Mouse (Mus musculus) T-cell, adult 66 days (primary cell): ENCODE measurements around the gene Hoxc8. TPM values are rescaled to one million over a fixed set of nuclear protein-coding genes. Genes with fewer than 3 reads are reported as not detected.

Source experiments
- total RNA-seq, 2 experiments: library from RNA; stranded (reverse); gene quantifications; 3 replicates in 1 of 2; 4 replicates in 1 of 2; pipeline ENCODE4 v1.2.4; 2023

The Hoxc8 gene
- total RNA-seq: not detected

GRCm38 (mm10) chr15:102990461-102991397 lies at the start of gene Hoxc8:
Gene Hoxc8, plus strand, starts transcription at chr15:102990607.

GRCm38 (mm10) chr15:102954192-102955006 lies 36.0 kb upstream of the Hoxc8 start, which contains the start of gene Hoxc11:
Gene Hoxc11, plus strand, starts transcription at chr15:102954427.

GRCm38 (mm10) chr15:102966776-102967311 lies 23.6 kb upstream of the Hoxc8 start, which contains the start of gene Hoxc10:
Gene Hoxc10, plus strand, starts transcription at chr15:102966796.

GRCm38 (mm10) chr15:102967312-102967510 lies 23.2 kb upstream of the Hoxc8 start, which contains the start of gene Hoxc5:
Gene Hoxc5, plus strand, starts transcription at chr15:102967443.

GRCm38 (mm10) chr15:102976171-102976570 lies 14.2 kb upstream of the Hoxc8 start, which contains the start of gene Hoxc9:
Gene Hoxc9, plus strand, starts transcription at chr15:102976439.

GRCm38 (mm10) chr15:102997939-102998355 lies 7.5 kb downstream of the Hoxc8 start, which contains the start of gene Hoxc6:
Gene Hoxc6, plus strand, starts transcription at chr15:102998257.

GRCm38 (mm10) chr15:103018636-103019035 lies 28.2 kb downstream of the Hoxc8 start, which contains the start of gene Hoxc4:
Gene Hoxc4, plus strand, starts transcription at chr15:103018934.

Other genes with a start within 250 kb of the Hoxc8 start
- not detected for gene Hoxc13, start 69.5 kb upstream of the Hoxc8 start, total RNA-seq
- gene Hoxc12, start 53.9 kb upstream of the Hoxc8 start, total RNA-seq: not detected
- gene Hoxc11, start 36.2 kb upstream of the Hoxc8 start, total RNA-seq: not detected
- not detected for gene Hoxc10, start 23.8 kb upstream of the Hoxc8 start, total RNA-seq
- not detected for gene Hoxc5, start 23.2 kb upstream of the Hoxc8 start, total RNA-seq
- gene Hoxc9, start 14.2 kb upstream of the Hoxc8 start, total RNA-seq: not detected
- gene Hoxc6, start 7.7 kb downstream of the Hoxc8 start, total RNA-seq: not detected
- not detected for gene Hoxc4, start 28.3 kb downstream of the Hoxc8 start, total RNA-seq
- gene Smug1, start 176.5 kb downstream of the Hoxc8 start, total RNA-seq: 10 to 100 TPM in 1 of 2 experiments, 1 to 10 TPM in 1; 8.2 to 11.7 TPM
- 10 to 100 TPM; 25.8 to 31.2 TPM for gene Cbx5, start 249.2 kb downstream of the Hoxc8 start, total RNA-seq
- gene Hnrnpa1, start 249.8 kb downstream of the Hoxc8 start, total RNA-seq: 100 to 1,000 TPM; 523 to 560 TPM